Mouse (Mus musculus) adrenal gland, postnatal 4 days (tissue): ENCODE measurements around the gene Setd4. TPM values are rescaled to one million over a fixed set of nuclear protein-coding genes. Genes with fewer than 3 reads are reported as not detected.
A peak's percentile ranks its signal among the peaks of the same experiment; 100 is the strongest.
"Not testable (repeated sequence)": the region's sequence is repeated elsewhere in the genome, so short reads cannot be mapped to it uniquely, and the experiment has no call there.

Experiments
- DNase-seq, 2 experiments: peaks; one replicate each; pipeline ENCODE4 v3.0.0; 2021 to 2022; ENCODE audit warnings: low spot score in 2 of 2, mixed read lengths in 2 of 2
- long read RNA-seq, 2 experiments: library from polyadenylated mRNA; stranded (forward); transcript quantifications; one replicate each; pipeline ENCODE4 v2.0.0; 2021
- total RNA-seq, 2 experiments: library from RNA; stranded (reverse); gene quantifications; 2 replicates each; pipeline ENCODE4 v1.2.3; 2021

Setd4 gene
- total RNA-seq: 10 to 100 TPM; 11.0 to 11.1 TPM
- long read RNA-seq, experiment 1, partial matches to known transcripts: 0 of 3 reads
- long read RNA-seq, experiment 1, other reads (novel, unspliced or antisense): 3 of 3 reads
- long read RNA-seq, experiment 2, partial matches to known transcripts: 1 of 11 reads
- long read RNA-seq, experiment 2, other reads (novel, unspliced or antisense): 10 of 11 reads

- DNase-seq: peak; percentile 79 to 90
These were observed at the start of gene Setd4 for GRCm38 (mm10) chr16:93603439-93604212. Gene Setd4 (minus strand): TSS chr16:93604063.

- DNase-seq: no peak
These were observed 44.7 kb upstream of the Setd4 start for GRCm38 (mm10) chr16:93648441-93649183.

DNA sequence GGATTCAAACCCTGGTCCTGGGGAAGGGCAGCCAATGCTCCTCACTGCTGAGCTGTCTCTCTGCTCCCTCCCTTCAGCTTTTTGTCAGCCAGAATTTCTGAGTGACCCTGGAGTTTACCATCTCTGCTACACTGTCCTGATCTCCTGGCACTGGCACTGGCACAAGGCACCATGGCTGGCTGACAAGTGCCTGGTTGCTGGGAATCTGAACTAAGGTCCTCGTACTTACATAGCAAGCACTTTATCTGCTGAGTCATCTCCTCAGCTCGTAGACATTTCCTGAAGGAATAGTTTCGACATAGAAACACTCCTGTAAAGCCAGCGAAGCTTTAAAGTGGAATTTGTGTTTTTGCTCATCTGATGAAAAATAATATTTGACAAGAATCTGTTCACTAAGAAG lies 40.1 kb upstream of the Setd4 start:
- DNase-seq: no peak

GRCm38 (mm10) chr16:93627761-93628400 lies 24.0 kb upstream of the Setd4 start, which contains the start of gene Gm5678:
Gene Gm5678 (plus strand): TSS chr16:93628097.
- no peak for DNase-seq

DNA sequence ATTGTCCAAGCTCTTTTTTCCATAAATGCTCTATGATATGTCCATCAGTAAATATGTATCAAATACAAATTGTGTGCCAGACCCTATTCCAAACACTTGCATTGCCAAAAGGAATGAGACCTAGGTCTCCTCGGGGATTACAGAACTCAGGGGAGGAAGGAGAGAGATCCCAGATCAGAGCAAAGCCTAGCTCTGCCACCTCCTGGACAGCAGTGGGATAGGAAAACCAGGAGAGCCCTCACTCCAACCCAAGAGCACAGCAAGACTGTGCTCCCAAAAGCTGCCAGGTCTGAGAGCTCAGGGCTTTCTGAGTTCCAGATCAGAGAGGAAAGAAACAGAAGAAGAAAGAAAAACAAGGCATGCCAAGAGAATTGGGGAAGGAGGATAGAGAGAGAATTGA lies 22.9 kb upstream of the Setd4 start:
- no peak for DNase-seq

DNA sequence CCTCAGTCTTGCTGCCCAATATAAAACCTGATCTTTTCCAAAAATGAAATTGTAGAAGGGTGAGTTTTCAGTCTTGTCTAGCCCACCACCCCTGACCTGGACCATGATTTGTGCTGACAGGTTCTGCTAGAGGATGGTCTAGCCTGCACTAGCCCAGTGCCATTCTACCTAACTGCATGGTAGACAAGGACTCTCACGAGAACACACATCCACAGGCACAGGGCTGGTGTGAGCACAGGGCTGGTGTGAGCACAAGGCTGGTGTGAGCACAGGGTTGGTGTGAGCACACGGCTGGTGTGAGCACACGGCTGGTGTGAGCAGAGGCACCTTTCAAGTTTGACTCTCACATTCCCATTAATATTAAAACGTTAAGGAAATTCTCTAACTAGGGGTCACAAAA lies 20.8 kb upstream of the Setd4 start:
- no peak for DNase-seq

DNA sequence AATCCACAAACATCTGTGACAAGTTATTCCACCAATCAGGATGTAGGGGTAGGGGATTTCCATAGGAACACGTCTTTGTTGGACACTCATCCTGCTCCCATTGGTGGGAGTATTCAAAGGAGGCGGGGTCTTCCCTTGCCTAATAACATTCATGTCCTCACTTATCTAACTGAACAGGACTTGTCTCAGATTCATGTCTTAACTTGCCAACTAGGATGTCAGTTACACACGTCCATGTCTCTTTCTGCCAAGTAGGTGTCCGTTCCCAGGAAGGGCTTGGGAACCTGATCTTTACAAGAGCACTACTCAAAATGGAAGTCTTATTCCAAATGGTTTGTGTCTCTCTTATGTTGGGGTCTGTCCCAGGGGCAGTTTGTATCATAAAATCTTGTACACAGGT lies 19.9 kb upstream of the Setd4 start:
- not testable (repeated sequence) for DNase-seq

DNA sequence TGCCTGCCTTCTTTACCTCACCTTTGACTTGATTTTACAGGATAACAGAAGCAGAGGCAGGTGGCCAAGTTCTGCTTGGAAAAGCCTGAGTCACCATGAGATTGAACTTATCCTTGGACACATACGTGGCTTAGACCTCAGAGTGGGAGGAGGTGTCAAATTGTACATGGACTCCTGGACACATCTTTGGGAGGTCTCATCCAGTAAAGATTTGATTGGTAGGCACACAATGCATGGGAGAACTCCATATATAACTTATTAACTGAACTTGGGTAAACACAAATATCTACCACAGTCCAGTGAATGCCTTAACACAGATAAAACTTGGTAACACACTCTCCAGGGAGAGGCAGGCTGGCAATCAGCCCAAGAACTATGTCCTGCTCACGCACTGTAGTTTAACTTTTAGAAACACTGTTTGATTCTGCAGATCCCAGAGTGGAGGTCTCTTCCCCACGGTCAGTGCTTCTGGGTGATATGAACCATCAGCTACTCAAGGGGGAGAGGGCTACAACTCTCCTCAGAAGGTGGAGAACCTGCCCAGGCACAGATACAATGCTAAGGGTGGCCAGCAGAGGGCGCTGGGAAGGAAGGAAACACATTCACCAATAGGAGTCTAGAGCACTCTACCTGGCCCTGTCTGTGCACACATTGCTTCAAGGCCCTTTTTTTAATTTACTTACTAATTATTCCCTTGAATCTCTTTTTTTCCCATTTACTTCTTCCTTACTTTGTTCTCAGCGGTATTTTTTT lies 11.4 kb upstream of the Setd4 start:
- DNase-seq: peak in 1 of 2 experiments; percentile 44

DNA sequence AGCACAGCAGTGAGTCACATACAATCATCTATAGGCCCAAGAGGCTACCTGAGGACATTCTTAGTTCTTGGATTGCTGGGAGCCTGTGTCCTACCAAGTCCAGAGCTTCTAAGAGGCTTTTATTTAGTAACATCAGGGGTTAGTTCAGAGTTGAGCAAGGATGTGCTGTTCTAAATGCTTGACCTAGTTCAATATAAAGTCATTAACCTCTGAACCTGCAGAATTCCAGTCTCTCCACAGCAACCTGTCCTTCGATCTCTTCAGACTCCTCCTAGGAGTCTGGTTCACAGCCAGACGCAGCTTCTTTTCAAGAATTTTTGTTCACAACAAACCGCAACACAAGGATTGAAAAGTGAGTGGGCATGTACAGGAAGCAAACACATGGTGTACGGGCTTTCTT lies 7.1 kb upstream of the Setd4 start:
- no peak for DNase-seq

DNA sequence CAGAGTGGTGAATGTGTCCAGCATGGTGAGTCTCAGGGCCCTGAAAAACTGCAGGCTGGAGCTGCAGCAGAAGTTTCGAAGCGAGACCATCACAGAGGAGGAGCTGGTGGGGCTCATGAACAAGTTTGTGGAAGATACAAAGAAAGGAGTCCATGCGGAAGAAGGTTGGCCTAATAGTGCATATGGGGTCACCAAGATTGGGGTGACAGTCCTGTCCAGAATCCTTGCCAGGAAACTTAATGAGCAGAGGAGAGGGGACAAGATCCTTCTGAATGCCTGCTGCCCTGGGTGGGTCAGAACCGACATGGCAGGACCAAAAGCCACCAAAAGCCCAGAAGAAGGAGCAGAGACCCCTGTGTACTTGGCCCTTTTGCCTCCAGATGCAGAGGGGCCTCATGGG lies 5.9 kb upstream of the Setd4 start:
- DNase-seq: no peak

DNA sequence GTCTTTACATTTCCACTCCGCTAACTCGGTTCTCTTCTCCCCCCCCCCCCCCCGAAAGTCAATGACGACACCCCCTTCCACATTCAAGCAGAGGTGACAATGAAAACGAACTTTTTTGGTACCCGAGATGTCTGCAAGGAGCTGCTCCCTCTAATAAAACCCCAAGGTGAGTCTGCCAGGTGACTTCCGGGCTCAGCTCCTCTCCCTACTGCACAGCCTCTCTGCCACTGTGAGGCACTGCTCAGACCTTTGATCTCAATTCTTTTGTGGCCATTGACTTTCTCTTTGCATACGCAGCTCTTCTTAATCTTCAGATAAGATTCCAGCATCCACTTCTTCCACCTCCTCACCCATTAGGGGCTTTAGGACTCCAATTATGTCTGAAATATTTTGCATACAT lies 4.9 kb upstream of the Setd4 start:
- no peak for DNase-seq

- peak; percentile 57 to 72 for DNase-seq
These were observed 3.8 kb upstream of the Setd4 start for GRCm38 (mm10) chr16:93607669-93608101.

DNA sequence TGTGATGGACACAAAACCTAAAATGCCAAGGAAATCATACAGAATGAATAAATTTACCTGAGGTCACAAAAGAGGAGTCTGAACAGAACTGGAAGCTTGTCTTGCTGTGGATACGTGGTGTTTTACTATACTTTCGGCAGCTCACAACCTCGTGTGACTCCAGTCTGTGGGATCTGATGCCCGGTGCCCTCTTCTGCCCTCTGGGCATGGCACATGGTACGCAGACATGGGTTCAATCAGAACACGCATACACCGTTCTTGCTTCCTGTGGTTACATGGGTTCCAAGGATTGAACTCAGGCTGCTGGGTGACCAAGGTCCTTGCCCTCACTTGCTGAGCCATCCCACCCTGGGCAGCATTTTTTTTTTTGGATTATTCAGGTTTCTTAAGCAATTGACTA lies 2.3 kb upstream of the Setd4 start:
- DNase-seq: no peak

DNA sequence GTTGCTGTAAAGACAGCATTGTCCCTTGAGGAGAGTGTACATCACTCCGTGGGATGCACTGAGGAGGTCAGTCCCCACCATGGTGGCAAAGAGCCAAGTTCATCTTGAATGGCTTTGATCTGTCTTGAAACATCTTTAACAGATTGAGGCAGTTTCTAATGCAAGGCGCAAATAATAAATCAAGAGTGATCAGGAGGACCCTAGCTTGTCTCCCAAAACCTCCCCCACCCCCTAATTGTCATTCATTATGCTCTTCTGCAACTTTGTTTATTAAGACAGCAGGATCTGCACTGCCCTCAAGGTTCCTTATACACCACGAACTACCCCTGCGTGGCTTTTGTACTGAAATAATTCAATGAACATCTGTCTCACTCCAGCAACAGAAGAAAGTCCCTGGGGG lies 1.7 kb upstream of the Setd4 start, which contains the start of gene Cbr1:
TSS of gene Cbr1 (plus strand) at position 301 of the 400 bp plus-strand sequence.
- no peak for DNase-seq

- DNase-seq: no peak
These were observed 662 bp upstream of the Setd4 start for GRCm38 (mm10) chr16:93604481-93604969.

DNA sequence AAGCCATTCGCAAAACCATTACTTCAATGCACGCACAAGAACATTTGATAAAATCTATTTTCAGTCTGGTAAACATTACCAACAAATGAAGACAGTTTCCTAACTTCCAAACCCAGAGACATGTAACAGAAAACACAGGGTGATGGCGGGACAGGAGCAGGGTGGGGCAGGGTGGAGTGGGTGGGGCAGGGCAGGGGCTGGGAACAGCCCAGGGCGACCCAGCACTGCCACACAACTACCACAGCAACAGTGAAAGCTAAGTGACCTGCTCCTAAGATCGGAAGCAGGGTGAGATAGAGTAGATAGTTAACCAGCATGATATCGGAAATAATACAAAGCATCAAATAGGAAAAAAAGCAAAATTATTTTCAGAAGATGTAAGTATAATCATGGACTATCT lies 4.4 kb downstream of the Setd4 start:
- DNase-seq: no peak

DNA sequence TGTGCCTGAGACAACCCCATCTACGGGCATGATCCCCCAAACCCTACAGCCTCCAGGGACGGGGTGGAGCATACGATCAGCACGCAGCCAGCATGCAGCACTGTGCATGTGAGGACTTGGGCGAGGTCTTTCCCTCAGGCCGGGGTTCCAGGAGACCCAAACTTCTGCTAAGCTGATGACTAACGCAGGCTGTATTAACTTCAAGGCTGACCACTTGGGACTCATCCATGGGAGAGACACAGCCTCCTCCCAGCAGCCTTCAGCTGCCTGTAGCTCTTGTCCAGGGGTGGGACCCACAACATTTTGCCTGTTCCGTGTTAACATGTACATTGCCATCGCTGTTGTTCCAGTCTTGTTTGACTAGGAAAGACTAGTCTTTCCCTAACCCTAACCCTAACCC lies 6.3 kb downstream of the Setd4 start:
- DNase-seq: no peak

GRCm38 (mm10) chr16:93596807-93597206 lies 7.1 kb downstream of the Setd4 start:
- no peak for DNase-seq

- DNase-seq: no peak
These were observed 8.1 kb downstream of the Setd4 start for GRCm38 (mm10) chr16:93595766-93596165.

DNA sequence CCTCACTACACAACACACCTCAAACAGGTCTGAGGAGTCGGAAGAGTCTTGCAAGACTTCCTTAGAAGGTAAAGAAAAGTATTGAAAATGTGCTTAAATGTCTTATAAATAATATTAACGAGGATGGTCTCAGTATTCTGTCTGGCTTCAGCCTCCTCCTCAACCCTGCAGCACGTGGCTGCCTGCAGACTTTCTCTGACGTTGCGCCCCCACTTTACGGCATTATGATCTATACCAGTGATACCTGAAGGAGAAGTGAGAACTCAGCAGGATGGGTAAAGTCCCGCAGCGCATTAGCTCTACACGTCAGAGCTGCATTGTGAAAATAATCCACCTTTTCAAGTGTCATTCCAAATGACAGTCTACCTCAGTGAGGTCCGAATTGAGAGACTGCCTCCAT lies 9.4 kb downstream of the Setd4 start:
- DNase-seq: no peak

- no peak for DNase-seq
These were observed 10.5 kb downstream of the Setd4 start for GRCm38 (mm10) chr16:93593406-93593805.
